Mouse (Mus musculus): ENCODE measurements at regions not wholly inside any gene's neighbourhood (a gene's known extent, or its start where the extent isn't known, plus 50 kb on each side); places are given as distances from the start of the nearest gene placed in this dataset.

- TF ChIP-seq POLR2A (IDR thresholded peaks at IDR 0.05; ENCODE audit: insufficient read length, low read depth) (no peak), USF1 (IDR thresholded peaks at IDR 0.05; ENCODE audit: low read depth) (no peak), MYOD1 (IDR thresholded peaks at IDR 0.05; ENCODE audit: control insufficient read depth in 1 of 3, insufficient read length in 2 of 3, low read depth in 2 of 3) (no peak), TCF12 (IDR thresholded peaks at IDR 0.05; ENCODE audit: insufficient read depth, poor library complexity, severe bottlenecking) (no peak), MAX (IDR thresholded peaks at IDR 0.05; ENCODE audit: low read depth) (no peak), POLR2AphosphoS2 (IDR thresholded peaks at IDR 0.05; ENCODE audit: insufficient read length, low read depth) (no peak), TCF3 (IDR thresholded peaks at IDR 0.05; ENCODE audit: insufficient read length, low read depth) (no peak), MYOG (IDR thresholded peaks at IDR 0.05; ENCODE audit: control insufficient read depth in 1 of 3, insufficient read depth in 1 of 3, insufficient read length in 2 of 3, low read depth in 2 of 3) (no peak), E2F4 (IDR thresholded peaks at IDR 0.05; ENCODE audit: insufficient read depth) (no peak), CEBPB (IDR thresholded peaks at IDR 0.05; ENCODE audit: insufficient read depth, poor library complexity, severe bottlenecking) (no peak), SRF (IDR thresholded peaks at IDR 0.05; ENCODE audit: control insufficient read depth, insufficient read length, low read depth) (no peak)
Measured at GRCm38 (mm10) chr9:115646226-115646625, 263.0 kb upstream of the Gadl1 start.

Data from myocyte (in vitro differentiated cells).